Mouse (Mus musculus) kidney, embryonic 15.5 days (tissue): ENCODE data around the gene Mettl2. TPM values are rescaled to one million over a fixed set of nuclear protein-coding genes. Genes with fewer than 3 reads are reported as not detected.
A peak's percentile ranks its signal among the peaks of the same experiment; 100 is the strongest.

Experiments used
- ATAC-seq: fragments of 200-750 bp; cut with Nextera tagmentation; replicated peaks from 2 replicates; pipeline ENCODE4 v1.8.0; 2017; ENCODE audit warnings: moderate TSS enrichment; ENCODE audit not compliant: low FRiP score
- H3K27ac ChIP-seq: fragments of 300-500 bp; sonication (generic); 2 replicates; pipeline ENCODE4 v1.5.1; 2015; ENCODE audit warnings: mild to moderate bottlenecking, inconsistent platforms
- H3K27me3 ChIP-seq: fragments of 300-500 bp; sonication (generic); 2 replicates; pipeline ENCODE4 v1.6.1; 2015; ENCODE audit warnings: inconsistent platforms
- H3K36me3 ChIP-seq: fragments of 300-500 bp; sonication (generic); 2 replicates; pipeline ENCODE4 v1.6.1; 2015; ENCODE audit warnings: inconsistent platforms
- H3K4me1 ChIP-seq: fragments of 300-500 bp; sonication (generic); 2 replicates; pipeline ENCODE4 v1.6.1; 2015; ENCODE audit warnings: inconsistent platforms
- H3K4me2 ChIP-seq: fragments of 300-500 bp; sonication (generic); 2 replicates; pipeline ENCODE4 v1.6.1; 2015; ENCODE audit warnings: moderate library complexity, mild to moderate bottlenecking, inconsistent platforms
- H3K4me3 ChIP-seq: fragments of 300-500 bp; sonication (generic); replicated peaks from 2 replicates; pipeline ENCODE4 v1.5.1; 2015; ENCODE audit warnings: mild to moderate bottlenecking, inconsistent platforms
- H3K9ac ChIP-seq: fragments of 300-500 bp; sonication (generic); 2 replicates; pipeline ENCODE4 v1.6.1; 2015; ENCODE audit warnings: mild to moderate bottlenecking, inconsistent platforms
- H3K9me3 ChIP-seq: fragments of 300-500 bp; sonication (generic); replicated peaks from 2 replicates; pipeline ENCODE4 v1.6.1; 2016; ENCODE audit warnings: inconsistent platforms
- WGBS: fragments of 180-500 bp; shearing (Covaris S2); methylation state at CpG from one replicate; pipeline ENCODE4 v1.1.7; 2015; ENCODE audit warnings: mixed read lengths; 5-methylcytosine and 5-hydroxymethylcytosine counted together
- polyA plus RNA-seq: library from polyadenylated mRNA; unstranded; fragments of >200 nt; fragmentation: Nextera tagmentation; extraction: Ambion mirVana; gene quantifications from 2 replicates; pipeline ENCODE4 v1.2.1, GENCODE M21; 2015

Mettl2 gene
- polyA plus RNA-seq, 1 experiment from 2014 or later = 45.6 TPM

- no peak for ATAC-seq
- Histone ChIP-seq H3K27ac (no peak overlapping the region), H3K4me1 (peaks cover 5% of the 10 kb centered on the region; the same call in 1 of the 2 replicates), H3K4me3 (no peak overlapping the region), H3K9ac (no peak overlapping the region), H3K4me2 (no peak overlapping the region), H3K9me3 (no peaks in the 10 kb centered on the region), H3K36me3 (peaks cover 23% of the 10 kb centered on the region), H3K27me3 (no peaks in the 10 kb centered on the region)
- 76% methylated on average over 3 of the region's 3 CpGs for WGBS
Measured at GRCm38 (mm10) chr11:105144084-105144483, 17.9 kb downstream of the Mettl2 start.

- Histone ChIP-seq H3K27ac (no peak overlapping the region), H3K9me3 (no peaks in the 10 kb centered on the region), H3K4me3 (no peak overlapping the region), H3K9ac (no peak overlapping the region), H3K4me1 (peaks cover 5% of the 10 kb centered on the region; the same call in 1 of the 2 replicates), H3K4me2 (no peak overlapping the region), H3K36me3 (peaks cover 17% of the 10 kb centered on the region), H3K27me3 (no peaks in the 10 kb centered on the region)
- no peak for ATAC-seq
- 65% methylated on average over 11 of the region's 11 CpGs for WGBS
Measured at GRCm38 (mm10) chr11:105144508-105145210, 18.4 kb downstream of the Mettl2 start.

GRCm38 (mm10) chr11:105145211-105145610 lies 19.0 kb downstream of the Mettl2 start:
- Histone ChIP-seq H3K4me3 (no peak overlapping the region), H3K9ac (no peak overlapping the region), H3K27ac (no peak overlapping the region), H3K27me3 (no peaks in the 10 kb centered on the region), H3K36me3 (peaks cover 12% of the 10 kb centered on the region), H3K4me2 (no peak overlapping the region), H3K9me3 (no peaks in the 10 kb centered on the region), H3K4me1 (peaks cover 5% of the 10 kb centered on the region; the same call in 1 of the 2 replicates)
- ATAC-seq = no peak
- WGBS = 75% methylated on average over 10 of the region's 10 CpGs

- H3K4me3 ChIP-seq = no peak within 1 kb of the TSS
- H3K36me3 ChIP-seq = no peaks in the 10 kb centered on the region
- no peak within 1 kb of the TSS for H3K9ac ChIP-seq
- no peaks in the 10 kb centered on the region for H3K9me3 ChIP-seq
- H3K4me2 ChIP-seq = no peak within 1 kb of the TSS
- H3K27me3 ChIP-seq = no peaks in the 10 kb centered on the region
- no peak within 1 kb of the TSS for H3K27ac ChIP-seq
- peaks cover 11% of the 10 kb centered on the region for H3K4me1 ChIP-seq
- 80% methylated on average over 3 of the region's 3 CpGs for WGBS
- ATAC-seq = no peak
Measured at GRCm38 (mm10) chr11:105146593-105146992, 20.4 kb downstream of the Mettl2 start, which contains the start of gene Gm10842. Gm10842 (plus strand) TSS chr11:105146893.

GRCm38 (mm10) chr11:105149353-105149752 lies 23.1 kb downstream of the Mettl2 start:
- Histone ChIP-seq H3K9ac (no peak overlapping the region), H3K27me3 (no peaks in the 10 kb centered on the region), H3K9me3 (no peaks in the 10 kb centered on the region), H3K4me1 (peaks cover 31% of the 10 kb centered on the region), H3K4me3 (no peak overlapping the region), H3K36me3 (no peaks in the 10 kb centered on the region), H3K4me2 (no peak overlapping the region), H3K27ac (no peak overlapping the region)
- 72% methylated on average over 3 of the region's 3 CpGs for WGBS
- ATAC-seq = no peak

- Histone ChIP-seq H3K27me3 (no peaks in the 10 kb centered on the region), H3K27ac (no peak overlapping the region), H3K4me3 (no peak overlapping the region), H3K4me1 (peaks cover 30% of the 10 kb centered on the region), H3K4me2 (no peak overlapping the region), H3K9me3 (no peaks in the 10 kb centered on the region), H3K9ac (no peak overlapping the region), H3K36me3 (no peaks in the 10 kb centered on the region)
- no peak for ATAC-seq
- WGBS = 100% methylated on average over 1 of the region's 1 CpGs
Measured at GRCm38 (mm10) chr11:105149766-105150165, 23.5 kb downstream of the Mettl2 start.

GRCm38 (mm10) chr11:105150691-105151090 lies 24.5 kb downstream of the Mettl2 start:
- Histone ChIP-seq H3K36me3 (no peaks in the 10 kb centered on the region), H3K9ac (no peak overlapping the region), H3K4me2 (no peak overlapping the region), H3K27ac (no peak overlapping the region), H3K27me3 (no peaks in the 10 kb centered on the region), H3K9me3 (no peaks in the 10 kb centered on the region), H3K4me3 (no peak overlapping the region), H3K4me1 (peaks cover 26% of the 10 kb centered on the region)
- 57% methylated on average over 4 of the region's 4 CpGs for WGBS
- no peak; the same call in 1 of the 2 replicates for ATAC-seq

- Histone ChIP-seq H3K9ac (no peak overlapping the region), H3K4me2 (peak overlapping the region; percentile 33), H3K27ac (no peak overlapping the region), H3K36me3 (no peaks in the 10 kb centered on the region), H3K4me1 (peaks cover 26% of the 10 kb centered on the region), H3K4me3 (no peak overlapping the region), H3K9me3 (no peaks in the 10 kb centered on the region), H3K27me3 (no peaks in the 10 kb centered on the region)
- WGBS = 16% methylated on average over 19 of the region's 19 CpGs
- ATAC-seq = peak; percentile 55
Measured at GRCm38 (mm10) chr11:105151226-105152016, 25.2 kb downstream of the Mettl2 start.

GRCm38 (mm10) chr11:105152017-105152300 lies 25.7 kb downstream of the Mettl2 start:
- no peak for ATAC-seq
- H3K4me2 ChIP-seq = peak overlapping the region; percentile 33
- 67% methylated on average over 1 of the region's 4 CpGs for WGBS

GRCm38 (mm10) chr11:105152357-105152899 lies 26.2 kb downstream of the Mettl2 start:
- Histone ChIP-seq H3K4me2 (no peak overlapping the region), H3K36me3 (no peaks in the 10 kb centered on the region), H3K27me3 (no peaks in the 10 kb centered on the region), H3K4me1 (peaks cover 26% of the 10 kb centered on the region), H3K27ac (no peak overlapping the region), H3K9me3 (no peaks in the 10 kb centered on the region), H3K9ac (no peak overlapping the region), H3K4me3 (no peak overlapping the region)
- ATAC-seq = peak; percentile 59
- WGBS = 55% methylated on average over 11 of the region's 11 CpGs

More at GRCm38 (mm10) chr11:105152017-105152300, 25.7 kb downstream of the Mettl2 start:
- Histone ChIP-seq H3K36me3 (no peaks in the 10 kb centered on the region), H3K4me1 (peaks cover 26% of the 10 kb centered on the region), H3K9ac (no peak overlapping the region), H3K9me3 (no peaks in the 10 kb centered on the region), H3K4me3 (no peak overlapping the region), H3K27ac (no peak overlapping the region), H3K27me3 (no peaks in the 10 kb centered on the region)

GRCm38 (mm10) chr11:105153068-105153833 lies 27.0 kb downstream of the Mettl2 start:
- Histone ChIP-seq H3K9ac (no peak overlapping the region), H3K4me1 (peaks cover 26% of the 10 kb centered on the region), H3K9me3 (no peaks in the 10 kb centered on the region), H3K27ac (0 out of 2 replicates have a peak overlapping the region, but pooled peaks have one; percentile 33), H3K27me3 (no peaks in the 10 kb centered on the region), H3K4me3 (no peak overlapping the region), H3K36me3 (no peaks in the 10 kb centered on the region), H3K4me2 (no peak overlapping the region)
- WGBS = 23% methylated on average over 12 of the region's 12 CpGs
- ATAC-seq = peak; percentile 83
